Mouse (Mus musculus): ENCODE data around the gene Olfr1392. TPM values are rescaled to one million over a fixed set of nuclear protein-coding genes. Genes with fewer than 3 reads are reported as not detected.
A peak's percentile ranks its signal among the peaks of the same experiment; 100 is the strongest.
"Not testable (repeated sequence)": the region's sequence is repeated elsewhere in the genome, so short reads cannot be mapped to it uniquely, and the experiment has no call there.

Olfr1392 gene
- total RNA-seq (2021), result not detected
- long read RNA-seq, experiment 1, result 0 reads
- long read RNA-seq, experiment 2, result 0 reads

- H3K27ac ChIP-seq; H3K4me3 ChIP-seq; DNase-seq; intact Hi-C loops (cut with DNase I): not testable (repeated sequence)
These were observed at the start of gene Olfr1392 for GRCm38 (mm10) chr11:49284982-49285381. TSS of gene Olfr1392 (plus strand) at chr11:49285282.

- no peak for DNase-seq
- TF ChIP-seq CTCF (IDR thresholded peaks at IDR 0.05), result no peak
- intact Hi-C loops (cut with DNase I), result no loop called here
These were observed 49.4 kb upstream of the Olfr1392 start for GRCm38 (mm10) chr11:49235459-49236207.

GRCm38 (mm10) chr11:49236891-49237290 is 48.2 kb upstream of the Olfr1392 start:
- H3K4me3 ChIP-seq, result no peak overlapping the region
- no peak for TF ChIP-seq CTCF (IDR thresholded peaks at IDR 0.05)
- intact Hi-C loops (cut with DNase I), result no loop called here
- no peak for DNase-seq
- H3K27ac ChIP-seq, result peak overlapping the region; percentile 17

More at GRCm38 (mm10) chr11:49235459-49236207, 49.4 kb upstream of the Olfr1392 start:
- H3K27ac ChIP-seq, result peak overlapping the region; percentile 59
- H3K4me3 ChIP-seq, result no peak overlapping the region

- Histone ChIP-seq H3K27ac (peak overlapping the region; percentile 17), H3K4me3 (no peak overlapping the region)
- DNase-seq, result no peak
- TF ChIP-seq CTCF (IDR thresholded peaks at IDR 0.05), result no peak
- intact Hi-C loops (cut with DNase I), result no loop called here
These were observed 47.5 kb upstream of the Olfr1392 start for GRCm38 (mm10) chr11:49237532-49237931.

GRCm38 (mm10) chr11:49240310-49240709 is 44.8 kb upstream of the Olfr1392 start:
- TF ChIP-seq CTCF (IDR thresholded peaks at IDR 0.05), result no peak
- Histone ChIP-seq H3K4me3 (no peak overlapping the region), H3K27ac (no peak overlapping the region)
- intact Hi-C loops (cut with DNase I), result no loop called here
- no peak for DNase-seq

GRCm38 (mm10) chr11:49240874-49241273 is 44.2 kb upstream of the Olfr1392 start:
- intact Hi-C loops (cut with DNase I), result no loop called here
- no peak for TF ChIP-seq CTCF (IDR thresholded peaks at IDR 0.05)
- H3K27ac ChIP-seq, result no peak overlapping the region

GRCm38 (mm10) chr11:49241471-49241870 is 43.6 kb upstream of the Olfr1392 start:
- H3K27ac ChIP-seq, result no peak overlapping the region
- H3K4me3 ChIP-seq, result no peak overlapping the region
- intact Hi-C loops (cut with DNase I), result no loop called here

More at GRCm38 (mm10) chr11:49240874-49241273, 44.2 kb upstream of the Olfr1392 start:
- no peak for DNase-seq
- no peak overlapping the region for H3K4me3 ChIP-seq

GRCm38 (mm10) chr11:49242944-49243626 is 42.0 kb upstream of the Olfr1392 start:
- intact Hi-C loops (cut with DNase I), result no loop called here
- DNase-seq, result no peak
- Histone ChIP-seq H3K4me3 (peak overlapping the region; percentile 91), H3K27ac (peak overlapping the region; percentile 96)
- TF ChIP-seq CTCF (IDR thresholded peaks at IDR 0.05), result no peak

More at GRCm38 (mm10) chr11:49241471-49241870, 43.6 kb upstream of the Olfr1392 start:
- no peak for DNase-seq
- no peak for TF ChIP-seq CTCF (IDR thresholded peaks at IDR 0.05)

- peak; percentile 45 for TF ChIP-seq CTCF (IDR thresholded peaks at IDR 0.05)
- peak within 1 kb of the TSS; percentile 96 for H3K27ac ChIP-seq
- peak; percentile 97 for DNase-seq
- H3K4me3 ChIP-seq, result peak within 1 kb of the TSS; percentile 91
- intact Hi-C loops (cut with DNase I), result loop anchor here (2.0 kb wide), 1 partner anchor 41 kb away; the partner anchor contains the start of gene Zfp62
These were observed 41.1 kb upstream of the Olfr1392 start, which contains the start of gene Mgat1 for GRCm38 (mm10) chr11:49243727-49244594. TSS of gene Mgat1 (plus strand) at chr11:49244191.

GRCm38 (mm10) chr11:49244595-49244930 is 40.5 kb upstream of the Olfr1392 start:
- intact Hi-C loops (cut with DNase I), result loop anchor here (2.0 kb wide), 1 partner anchor 42 kb away; the partner anchor contains the start of gene Zfp62
- DNase-seq, result no peak
- Histone ChIP-seq H3K27ac (peak overlapping the region; percentile 96), H3K4me3 (peak overlapping the region; percentile 91)
- no peak for TF ChIP-seq CTCF (IDR thresholded peaks at IDR 0.05)

GRCm38 (mm10) chr11:49245176-49245575 is 39.9 kb upstream of the Olfr1392 start:
- Histone ChIP-seq H3K27ac (peak overlapping the region; percentile 96), H3K4me3 (peak overlapping the region; percentile 91)
- intact Hi-C loops (cut with DNase I), result loop anchor here (2.0 kb wide), 1 partner anchor 42 kb away; the partner anchor contains the start of gene Zfp62
- TF ChIP-seq CTCF (IDR thresholded peaks at IDR 0.05), result no peak
- peak; percentile 53 for DNase-seq
